Mouse (Mus musculus) bone marrow, adult 2 months (tissue): Measurements from ENCODE around the gene Cfap45. TPM values are rescaled to one million over a fixed set of nuclear protein-coding genes. Genes with fewer than 3 reads are reported as not detected.
A peak's percentile ranks its signal among the peaks of the same experiment; 100 is the strongest.

Experiments
- H3K27ac ChIP-seq: fragments of 200-500 bp; 2 replicates; pipeline ENCODE4 v1.5.1; 2012; ENCODE audit warnings: low read depth, mild to moderate bottlenecking, control low read depth, inconsistent platforms, low read length; ENCODE audit not compliant: control insufficient read depth, poor library complexity, insufficient read depth
- H3K4me1 ChIP-seq: fragments of 200-500 bp; 2 replicates; pipeline ENCODE4 v1.6.1; 2011; ENCODE audit warnings: low read length; ENCODE audit not compliant: control insufficient read depth, insufficient read depth
- H3K4me3 ChIP-seq: fragments of 200-500 bp; replicated peaks from 2 replicates; pipeline ENCODE3; 2011; ENCODE audit warnings: mild to moderate bottlenecking, low read depth, low read length, control low read depth; ENCODE audit not compliant: control insufficient read depth
- CTCF ChIP-seq: fragments of 200-500 bp; IDR thresholded peaks from 2 replicates; pipeline ENCODE4 v1.5.1; 2011; ENCODE audit warnings: low read length, control low read depth; ENCODE audit not compliant: control insufficient read depth, insufficient read depth
- POLR2A ChIP-seq: fragments of 200-500 bp; IDR thresholded peaks from 2 replicates; pipeline ENCODE4 v1.6.1; 2011; ENCODE audit warnings: low read depth, mild to moderate bottlenecking, control low read depth, low read length, borderline replicate concordance; ENCODE audit not compliant: control insufficient read depth
- WGBS: fragments of 180-500 bp; shearing (Covaris S2); methylation state at CpG from one replicate; pipeline ENCODE4 v1.1.7; 2018; 5-methylcytosine and 5-hydroxymethylcytosine counted together
- polyA plus RNA-seq: library from polyadenylated mRNA; stranded (reverse); fragments of >200 nt; gene quantifications from 2 replicates; pipeline ENCODE4 v1.2.4, GENCODE M21; 2011; ENCODE audit warnings: low replicate concordance; ENCODE audit not compliant: missing spikeins, insufficient read depth, insufficient read length

Cfap45 gene
- polyA plus RNA-seq, 1 experiment: 5.2 TPM

- H3K4me1 ChIP-seq: peaks cover 1% of the 10 kb centered on the region; the same call in 1 of the 2 replicates
- H3K27ac ChIP-seq: no peak overlapping the region
- H3K4me3 ChIP-seq: no peak overlapping the region
- TF ChIP-seq CTCF (no peak), POLR2A (no peak)
- 74% methylated on average over 4 of the region's 4 CpGs for WGBS
These were observed 32.7 kb upstream of the Cfap45 start for GRCm38 (mm10) chr1:172487859-172488258.

GRCm38 (mm10) chr1:172488831-172489230 is 31.8 kb upstream of the Cfap45 start:
- no peak for TF ChIP-seq CTCF
- TF ChIP-seq POLR2A: no peak
- no peak overlapping the region for H3K27ac ChIP-seq
- H3K4me3 ChIP-seq: no peak overlapping the region
- peaks cover 1% of the 10 kb centered on the region; the same call in 1 of the 2 replicates for H3K4me1 ChIP-seq
- 68% methylated on average over 7 of the region's 7 CpGs for WGBS

GRCm38 (mm10) chr1:172489585-172490250 is 30.9 kb upstream of the Cfap45 start:
- Histone ChIP-seq H3K27ac (no peak overlapping the region), H3K4me3 (no peak overlapping the region), H3K4me1 (peaks cover 1% of the 10 kb centered on the region; the same call in 1 of the 2 replicates)
- no peak for TF ChIP-seq POLR2A
- no peak for TF ChIP-seq CTCF
- 66% methylated on average over 12 of the region's 12 CpGs for WGBS

GRCm38 (mm10) chr1:172490261-172490661 is 30.3 kb upstream of the Cfap45 start:
- TF ChIP-seq CTCF (peak; percentile 95), POLR2A (no peak)
- H3K4me1 ChIP-seq: peaks cover 1% of the 10 kb centered on the region; the same call in 1 of the 2 replicates
- H3K4me3 ChIP-seq: no peak overlapping the region
- 23% methylated on average over 10 of the region's 10 CpGs for WGBS
- no peak overlapping the region for H3K27ac ChIP-seq

- no peak overlapping the region for H3K4me3 ChIP-seq
- WGBS: 92% methylated on average over 8 of the region's 8 CpGs
- no peak for TF ChIP-seq POLR2A
- no peak for TF ChIP-seq CTCF
- H3K27ac ChIP-seq: no peak overlapping the region
- H3K4me1 ChIP-seq: peaks cover 1% of the 10 kb centered on the region; the same call in 1 of the 2 replicates
These were observed 28.6 kb upstream of the Cfap45 start for GRCm38 (mm10) chr1:172492047-172492446.

GRCm38 (mm10) chr1:172493516-172493915 is 27.1 kb upstream of the Cfap45 start:
- H3K27ac ChIP-seq: no peak overlapping the region
- TF ChIP-seq CTCF (no peak), POLR2A (no peak)
- no peak overlapping the region for H3K4me3 ChIP-seq
- 61% methylated on average over 6 of the region's 6 CpGs for WGBS
- peaks cover 1% of the 10 kb centered on the region; the same call in 1 of the 2 replicates for H3K4me1 ChIP-seq

GRCm38 (mm10) chr1:172496030-172496429 is 24.6 kb upstream of the Cfap45 start:
- no peak overlapping the region for H3K4me3 ChIP-seq
- WGBS: 86% methylated on average over 17 of the region's 17 CpGs
- H3K4me1 ChIP-seq: no peaks in the 10 kb centered on the region
- H3K27ac ChIP-seq: no peak overlapping the region
- TF ChIP-seq POLR2A (no peak), CTCF (no peak)

GRCm38 (mm10) chr1:172497428-172497827 is 23.2 kb upstream of the Cfap45 start:
- WGBS: 38% methylated on average over 10 of the region's 10 CpGs
- Histone ChIP-seq H3K27ac (no peak overlapping the region), H3K4me3 (no peak overlapping the region), H3K4me1 (peaks cover 3% of the 10 kb centered on the region; the same call in 1 of the 2 replicates)
- TF ChIP-seq POLR2A (no peak), CTCF (no peak)

- Histone ChIP-seq H3K27ac (peak within 1 kb of the TSS; percentile 91), H3K4me3 (peak within 1 kb of the TSS; percentile 98), H3K4me1 (peaks cover 4% of the 10 kb centered on the region; the same call in 1 of the 2 replicates)
- TF ChIP-seq POLR2A (peak; percentile 91), CTCF (no peak; the same call in 1 of the 2 replicates)
- 2% methylated on average over 30 of the region's 30 CpGs for WGBS
These were observed 20.7 kb upstream of the Cfap45 start, which contains the start of gene Tagln2 for GRCm38 (mm10) chr1:172499765-172500441. Tagln2 (plus strand) TSS chr1:172500047.
